Mouse (Mus musculus) neural tube, embryonic 14.5 days (tissue): ENCODE measurements around the gene Nubp2. TPM values are rescaled to one million over a fixed set of nuclear protein-coding genes. Genes with fewer than 3 reads are reported as not detected.

Experiments used
- ATAC-seq: fragments of 200-750 bp; cut with Nextera tagmentation; 2 replicates; pipeline ENCODE4 v1.8.0; 2017; ENCODE audit warnings: low read depth, mild to moderate bottlenecking, moderate TSS enrichment, moderate library complexity
- H3K27ac ChIP-seq: fragments of 300-500 bp; sonication (generic); 2 replicates; pipeline ENCODE4 v1.5.1; 2014; ENCODE audit warnings: low read depth, mild to moderate bottlenecking, control low read depth, low read length, moderate library complexity, mixed read lengths
- H3K27me3 ChIP-seq: fragments of 300-500 bp; sonication (generic); 2 replicates; pipeline ENCODE4 v1.6.1; 2014; ENCODE audit warnings: low read length; ENCODE audit not compliant: control insufficient read depth, insufficient read depth
- H3K36me3 ChIP-seq: fragments of 300-500 bp; sonication (generic); 2 replicates; pipeline ENCODE4 v1.6.1; 2014; ENCODE audit warnings: low read length, mixed read lengths; ENCODE audit not compliant: control insufficient read depth, insufficient read depth
- H3K4me1 ChIP-seq: fragments of 300-500 bp; sonication (generic); 2 replicates; pipeline ENCODE4 v1.6.1; 2014; ENCODE audit warnings: low read length; ENCODE audit not compliant: control insufficient read depth, insufficient read depth
- H3K4me2 ChIP-seq: fragments of 300-500 bp; sonication (generic); 2 replicates; pipeline ENCODE4 v1.6.1; 2014; ENCODE audit warnings: mild to moderate bottlenecking, low read depth, low read length, control low read depth
- H3K4me3 ChIP-seq: fragments of 300-500 bp; sonication (generic); 2 replicates; pipeline ENCODE4 v1.5.1; 2014; ENCODE audit warnings: low read depth, low read length, control low read depth, mixed read lengths
- H3K9ac ChIP-seq: fragments of 300-500 bp; sonication (generic); replicated peaks from 2 replicates; pipeline ENCODE4 v1.6.1; 2014; ENCODE audit warnings: low read depth, mild to moderate bottlenecking, control low read depth, low read length, mixed read lengths
- H3K9me3 ChIP-seq: fragments of 300-500 bp; sonication (generic); 2 replicates; pipeline ENCODE4 v1.6.1; 2016; ENCODE audit warnings: low read length; ENCODE audit not compliant: control insufficient read depth
- WGBS: fragments of 180-500 bp; shearing (Covaris S2); extraction: QIAGEN DNeasy Blood & Tissue Kit; methylation state at CpG from one replicate; pipeline ENCODE4 v1.1.7; 2014; 5-methylcytosine and 5-hydroxymethylcytosine counted together
- polyA plus RNA-seq: library from polyadenylated mRNA; unstranded; fragments of >200 nt; fragmentation: Nextera tagmentation; extraction: Ambion mirVana; gene quantifications from 2 replicates; pipeline ENCODE4 v1.2.1, GENCODE M21; 2014

Nubp2 gene
- 69.2 and 75.7 TPM in 2 replicates for polyA plus RNA-seq

- Histone ChIP-seq H3K9ac (peak within 1 kb of the TSS; percentile 82), H3K27me3 (no peaks in the 10 kb centered on the region), H3K27ac (peak within 1 kb of the TSS; percentile 62), H3K4me2 (peak within 1 kb of the TSS; percentile 94), H3K4me1 (peaks cover 16% of the 10 kb centered on the region), H3K4me3 (peak within 1 kb of the TSS; percentile 89), H3K9me3 (no peaks in the 10 kb centered on the region), H3K36me3 (peaks cover 26% of the 10 kb centered on the region)
- ATAC-seq, result peak; percentile 97
- WGBS, result under 1% methylated on average over 69 of the region's 69 CpGs
Measured at GRCm38 (mm10) chr17:24886134-24886931, at the start of gene Nubp2, which contains the start of gene Spsb3. Gene Nubp2, minus strand, starts transcription at chr17:24886349. Gene Spsb3, plus strand, starts transcription at chr17:24886643.

GRCm38 (mm10) chr17:24935666-24936065 is 49.5 kb upstream of the Nubp2 start:
- no peak for ATAC-seq

GRCm38 (mm10) chr17:24934926-24935325 is 48.8 kb upstream of the Nubp2 start:
- ATAC-seq, result no peak
- peak overlapping the region; percentile 77; the same call in 1 of the 2 replicates for H3K4me2 ChIP-seq
- H3K4me1 ChIP-seq, result peaks cover 19% of the 10 kb centered on the region
- H3K27ac ChIP-seq, result no peak overlapping the region
- no peaks in the 10 kb centered on the region for H3K36me3 ChIP-seq
- peak overlapping the region; percentile 92; the same call in 1 of the 2 replicates for H3K4me3 ChIP-seq
- H3K9ac ChIP-seq, result peak overlapping the region; percentile 82; the same call in 1 of the 2 replicates
- WGBS, result 89% methylated on average over 4 of the region's 4 CpGs
- no peaks in the 10 kb centered on the region for H3K9me3 ChIP-seq
- H3K27me3 ChIP-seq, result no peaks in the 10 kb centered on the region

More at GRCm38 (mm10) chr17:24935666-24936065, 49.5 kb upstream of the Nubp2 start:
- Histone ChIP-seq H3K27ac (no peak overlapping the region), H3K9me3 (no peaks in the 10 kb centered on the region), H3K4me3 (peak overlapping the region; percentile 92), H3K9ac (peak overlapping the region; percentile 82), H3K27me3 (no peaks in the 10 kb centered on the region), H3K4me1 (peaks cover 19% of the 10 kb centered on the region), H3K4me2 (peak overlapping the region; percentile 77), H3K36me3 (no peaks in the 10 kb centered on the region)

- no peaks in the 10 kb centered on the region for H3K36me3 ChIP-seq
- H3K4me2 ChIP-seq, result no peak overlapping the region
- H3K9ac ChIP-seq, result no peak overlapping the region
- peaks cover 19% of the 10 kb centered on the region for H3K4me1 ChIP-seq
- H3K27ac ChIP-seq, result no peak overlapping the region
- H3K4me3 ChIP-seq, result no peak overlapping the region
- no peaks in the 10 kb centered on the region for H3K9me3 ChIP-seq
- H3K27me3 ChIP-seq, result no peaks in the 10 kb centered on the region
- ATAC-seq, result no peak
- 71% methylated on average over 4 of the region's 4 CpGs for WGBS
Measured at GRCm38 (mm10) chr17:24933163-24933562, 47.0 kb upstream of the Nubp2 start.

- Histone ChIP-seq H3K4me1 (peaks cover 19% of the 10 kb centered on the region), H3K27me3 (no peaks in the 10 kb centered on the region), H3K9me3 (no peaks in the 10 kb centered on the region), H3K4me2 (no peak overlapping the region), H3K4me3 (no peak overlapping the region), H3K9ac (no peak overlapping the region), H3K27ac (no peak overlapping the region), H3K36me3 (0 out of 2 replicates have a peak, but pooled peaks cover 4% of the 10 kb centered on the region)
- no peak for ATAC-seq
- WGBS, result 96% methylated on average over 4 of the region's 4 CpGs
Measured at GRCm38 (mm10) chr17:24932431-24932830, 46.3 kb upstream of the Nubp2 start.

GRCm38 (mm10) chr17:24929506-24929905 is 43.4 kb upstream of the Nubp2 start:
- H3K27ac ChIP-seq, result no peak overlapping the region
- H3K9ac ChIP-seq, result no peak overlapping the region
- no peak overlapping the region for H3K4me2 ChIP-seq
- H3K4me3 ChIP-seq, result no peak overlapping the region
- no peak for ATAC-seq
- peaks cover 5% of the 10 kb centered on the region; the same call in 1 of the 2 replicates for H3K4me1 ChIP-seq
- 90% methylated on average over 1 of the region's 1 CpGs for WGBS
- H3K27me3 ChIP-seq, result no peaks in the 10 kb centered on the region
- H3K9me3 ChIP-seq, result no peaks in the 10 kb centered on the region
- H3K36me3 ChIP-seq, result peaks cover 25% of the 10 kb centered on the region

GRCm38 (mm10) chr17:24923246-24923645 is 37.1 kb upstream of the Nubp2 start:
- H3K27ac ChIP-seq, result no peak overlapping the region
- no peaks in the 10 kb centered on the region for H3K9me3 ChIP-seq
- no peak overlapping the region for H3K9ac ChIP-seq
- no peak overlapping the region for H3K4me3 ChIP-seq
- peaks cover 87% of the 10 kb centered on the region for H3K36me3 ChIP-seq
- H3K4me1 ChIP-seq, result no peaks in the 10 kb centered on the region
- H3K27me3 ChIP-seq, result no peaks in the 10 kb centered on the region
- 92% methylated on average over 1 of the region's 1 CpGs for WGBS
- ATAC-seq, result no peak
- no peak overlapping the region for H3K4me2 ChIP-seq

GRCm38 (mm10) chr17:24913984-24914383 is 27.8 kb upstream of the Nubp2 start:
- Histone ChIP-seq H3K27ac (no peak overlapping the region), H3K36me3 (peaks cover 85% of the 10 kb centered on the region), H3K4me2 (no peak overlapping the region), H3K27me3 (no peaks in the 10 kb centered on the region), H3K4me3 (no peak overlapping the region), H3K9ac (no peak overlapping the region), H3K4me1 (no peaks in the 10 kb centered on the region), H3K9me3 (no peaks in the 10 kb centered on the region)
- no peak for ATAC-seq

GRCm38 (mm10) chr17:24907591-24907990 is 21.4 kb upstream of the Nubp2 start:
- Histone ChIP-seq H3K4me2 (no peak overlapping the region), H3K9ac (no peak overlapping the region), H3K9me3 (no peaks in the 10 kb centered on the region), H3K27ac (no peak overlapping the region), H3K4me3 (no peak overlapping the region), H3K27me3 (no peaks in the 10 kb centered on the region), H3K36me3 (peaks cover 89% of the 10 kb centered on the region), H3K4me1 (no peaks in the 10 kb centered on the region)
- WGBS, result 93% methylated on average over 2 of the region's 2 CpGs
- no peak for ATAC-seq
